Mouse (Mus musculus): ENCODE results near the gene Kcnip4. TPM values are rescaled to one million over a fixed set of nuclear protein-coding genes. Genes with fewer than 3 reads are reported as not detected.

Gene Kcnip4
- polyA plus RNA-seq, 1 experiment from 2014 or later = 2.8 TPM

DNA sequence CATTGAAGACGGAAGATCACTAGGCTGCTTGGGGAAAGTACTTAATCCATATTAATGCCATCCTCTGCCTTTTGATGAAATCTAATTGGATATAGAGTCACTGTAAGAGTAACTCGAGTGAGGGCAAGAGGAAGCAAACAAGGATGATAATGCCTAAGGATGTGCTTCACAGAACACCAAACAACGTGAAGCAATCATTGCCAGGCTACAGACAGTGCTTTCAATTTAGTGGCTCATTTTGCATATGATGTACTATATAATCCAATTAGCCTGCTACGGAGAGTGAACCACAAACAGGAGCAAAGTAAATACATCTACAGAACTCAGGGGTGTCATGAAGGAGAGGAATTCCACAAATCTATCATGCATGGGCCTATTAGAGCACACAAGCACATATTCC, 280.3 kb downstream of the Kcnip4 start:
- WGBS = 59% methylated on average over 4 of the region's 4 CpGs
- H3K4me2 ChIP-seq = no peak overlapping the region
- no peak for ATAC-seq (ENCODE audit: low FRiP score)

DNA sequence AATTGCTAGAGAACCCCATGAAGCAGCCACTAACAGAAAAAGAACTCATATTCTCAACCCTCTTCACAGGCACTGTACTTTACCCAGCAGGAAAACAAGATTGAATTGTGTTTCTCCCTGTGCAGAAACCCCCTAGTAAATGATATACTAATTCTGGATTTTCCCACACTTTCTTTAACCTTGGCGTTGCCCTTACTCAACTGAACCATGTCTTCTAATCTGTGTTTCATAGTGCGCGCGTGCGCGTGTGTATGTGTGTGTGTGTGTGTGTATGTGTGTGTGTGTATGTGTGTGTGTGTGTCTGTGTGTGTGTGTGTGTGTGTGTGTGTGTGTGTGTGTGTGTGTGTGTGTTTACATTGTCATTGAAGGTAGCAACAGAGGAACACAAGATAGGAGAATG, 283.0 kb downstream of the Kcnip4 start:
- H3K4me2 ChIP-seq = no peak overlapping the region
- no peak overlapping the region for H3K4me3 ChIP-seq (ENCODE audit: low read depth, low read length)
- ATAC-seq (ENCODE audit: low FRiP score) (no peak), DNase-seq (ENCODE audit: low spot score, missing footprints) (no peak)
- H3K36me3 ChIP-seq (ENCODE audit: control insufficient read depth, insufficient read depth, low read length) = no peaks in the 10 kb centered on the region
- no peaks in the 10 kb centered on the region for H3K9me3 ChIP-seq (ENCODE audit: control insufficient read depth, low read length)
- no peak overlapping the region for H3K9ac ChIP-seq (ENCODE audit: low read length)
- H3K4me1 ChIP-seq (ENCODE audit: control insufficient read depth, insufficient read depth, low read length) = no peaks in the 10 kb centered on the region
- WGBS = 98% methylated on average over 6 of the region's 6 CpGs
- no peaks in the 10 kb centered on the region for H3K27me3 ChIP-seq (ENCODE audit: control insufficient read depth, insufficient read depth, low read length)
- H3K27ac ChIP-seq (ENCODE audit: low read depth, low read length) = no peak overlapping the region

More for the DNA sequence above, 280.3 kb downstream of the Kcnip4 start:
- Histone ChIP-seq H3K9ac (ENCODE audit: low read length) (no peak overlapping the region), H3K4me3 (ENCODE audit: low read depth, low read length) (no peak overlapping the region), H3K27me3 (ENCODE audit: control insufficient read depth, insufficient read depth, low read length) (no peaks in the 10 kb centered on the region), H3K9me3 (ENCODE audit: control insufficient read depth, low read length) (no peaks in the 10 kb centered on the region), H3K36me3 (ENCODE audit: control insufficient read depth, insufficient read depth, low read length) (no peaks in the 10 kb centered on the region), H3K4me1 (ENCODE audit: control insufficient read depth, insufficient read depth, low read length) (no peaks in the 10 kb centered on the region), H3K27ac (ENCODE audit: low read depth, low read length) (no peak overlapping the region)
- DNase-seq (ENCODE audit: low spot score, missing footprints) = no peak

GRCm38 (mm10) chr5:49201164-49201756, 323.4 kb downstream of the Kcnip4 start:
- Histone ChIP-seq H3K4me1 (ENCODE audit: control insufficient read depth, insufficient read depth, low read length) (0 out of 2 replicates have a peak, but pooled peaks cover 4% of the 10 kb centered on the region), H3K9ac (ENCODE audit: low read length) (no peak overlapping the region), H3K4me2 (no peak overlapping the region), H3K9me3 (ENCODE audit: control insufficient read depth, low read length) (no peaks in the 10 kb centered on the region), H3K27ac (ENCODE audit: low read depth, low read length) (no peak overlapping the region), H3K27me3 (ENCODE audit: control insufficient read depth, insufficient read depth, low read length) (no peaks in the 10 kb centered on the region), H3K36me3 (ENCODE audit: control insufficient read depth, insufficient read depth, low read length) (no peaks in the 10 kb centered on the region), H3K4me3 (ENCODE audit: low read depth, low read length) (no peak overlapping the region)
- peak; percentile 83 for DNase-seq (ENCODE audit: low spot score, missing footprints)
- ATAC-seq (ENCODE audit: low FRiP score) = peak; percentile 66
- 38% methylated on average over 4 of the region's 4 CpGs for WGBS

GRCm38 (mm10) chr5:49188236-49188635, 336.5 kb downstream of the Kcnip4 start:
- H3K9ac ChIP-seq (ENCODE audit: low read length) = no peak overlapping the region
- no peaks in the 10 kb centered on the region for H3K4me1 ChIP-seq (ENCODE audit: control insufficient read depth, insufficient read depth, low read length)
- no peak overlapping the region for H3K27ac ChIP-seq (ENCODE audit: low read depth, low read length)
- WGBS = 74% methylated on average over 1 of the region's 1 CpGs
- DNase-seq (ENCODE audit: low spot score, missing footprints) = no peak
- no peaks in the 10 kb centered on the region for H3K27me3 ChIP-seq (ENCODE audit: control insufficient read depth, insufficient read depth, low read length)
- ATAC-seq (ENCODE audit: low FRiP score) = no peak
- H3K9me3 ChIP-seq (ENCODE audit: control insufficient read depth, low read length) = no peaks in the 10 kb centered on the region
- no peak overlapping the region for H3K4me2 ChIP-seq
- no peaks in the 10 kb centered on the region for H3K36me3 ChIP-seq (ENCODE audit: control insufficient read depth, insufficient read depth, low read length)
- H3K4me3 ChIP-seq (ENCODE audit: low read depth, low read length) = no peak overlapping the region

- no peaks in the 10 kb centered on the region for H3K36me3 ChIP-seq (ENCODE audit: control insufficient read depth, insufficient read depth, low read length)
- DNase-seq (ENCODE audit: low spot score, missing footprints) (no peak), ATAC-seq (ENCODE audit: low FRiP score) (no peak)
- H3K27ac ChIP-seq (ENCODE audit: low read depth, low read length) = no peak overlapping the region
- H3K9me3 ChIP-seq (ENCODE audit: control insufficient read depth, low read length) = no peaks in the 10 kb centered on the region
- no peak overlapping the region for H3K9ac ChIP-seq (ENCODE audit: low read length)
- no peaks in the 10 kb centered on the region for H3K4me1 ChIP-seq (ENCODE audit: control insufficient read depth, insufficient read depth, low read length)
- no peak overlapping the region for H3K4me2 ChIP-seq
- no peak overlapping the region for H3K4me3 ChIP-seq (ENCODE audit: low read depth, low read length)
- 75% methylated on average over 2 of the region's 2 CpGs for WGBS
- H3K27me3 ChIP-seq (ENCODE audit: control insufficient read depth, insufficient read depth, low read length) = no peaks in the 10 kb centered on the region
Observed at GRCm38 (mm10) chr5:49150116-49150811, 374.4 kb downstream of the Kcnip4 start.

DNA sequence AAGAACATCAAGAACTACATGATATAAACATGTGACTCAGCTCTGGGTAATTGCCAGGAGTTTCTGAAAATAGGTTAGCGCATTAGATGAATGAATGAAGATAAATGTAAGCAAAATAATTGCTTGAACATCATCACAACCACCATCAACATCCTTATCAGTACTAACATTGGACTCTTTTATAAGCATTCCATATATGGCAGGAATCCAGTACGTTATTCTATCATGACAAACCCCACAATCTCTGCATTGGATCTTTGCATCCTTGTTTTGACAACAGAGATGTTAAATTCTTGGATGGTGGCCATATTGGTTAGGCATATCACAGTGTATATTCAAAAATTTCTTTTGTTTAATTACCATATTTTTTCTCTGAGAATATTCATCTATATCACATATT, 375.0 kb downstream of the Kcnip4 start:
- no peak overlapping the region for H3K4me2 ChIP-seq
- WGBS = 83% methylated on average over 2 of the region's 2 CpGs
- ATAC-seq (ENCODE audit: low FRiP score) (no peak), DNase-seq (ENCODE audit: low spot score, missing footprints) (no peak)
- H3K36me3 ChIP-seq (ENCODE audit: control insufficient read depth, insufficient read depth, low read length) = no peaks in the 10 kb centered on the region
- no peaks in the 10 kb centered on the region for H3K4me1 ChIP-seq (ENCODE audit: control insufficient read depth, insufficient read depth, low read length)
- no peak overlapping the region for H3K9ac ChIP-seq (ENCODE audit: low read length)
- H3K27me3 ChIP-seq (ENCODE audit: control insufficient read depth, insufficient read depth, low read length) = no peaks in the 10 kb centered on the region
- no peak overlapping the region for H3K4me3 ChIP-seq (ENCODE audit: low read depth, low read length)
- H3K9me3 ChIP-seq (ENCODE audit: control insufficient read depth, low read length) = no peaks in the 10 kb centered on the region
- no peak overlapping the region for H3K27ac ChIP-seq (ENCODE audit: low read depth, low read length)

DNA sequence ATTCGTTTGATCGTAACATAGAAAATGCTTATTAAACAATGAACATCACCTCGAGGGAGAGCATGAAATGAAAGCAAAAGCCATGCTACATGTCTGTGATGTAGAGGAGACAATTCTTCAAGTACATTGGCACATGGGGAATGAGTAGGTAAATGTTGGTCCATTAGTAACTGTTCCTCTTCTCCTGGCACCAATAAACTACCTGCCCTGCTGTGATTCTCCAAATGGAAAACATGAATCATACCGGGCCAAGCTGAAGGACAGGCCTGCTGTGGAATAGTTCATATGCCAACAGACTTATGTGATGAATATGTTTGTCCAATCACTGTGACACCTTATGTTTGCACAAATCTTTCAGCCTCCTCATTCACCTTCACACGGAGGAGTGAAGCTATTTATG, 429.3 kb downstream of the Kcnip4 start:
- H3K27ac ChIP-seq (ENCODE audit: low read depth, low read length) = no peak overlapping the region
- no peak overlapping the region for H3K4me2 ChIP-seq
- H3K4me3 ChIP-seq (ENCODE audit: low read depth, low read length) = no peak overlapping the region
- no peak for ATAC-seq (ENCODE audit: low FRiP score)
- no peak for DNase-seq (ENCODE audit: low spot score, missing footprints)
- no peaks in the 10 kb centered on the region for H3K36me3 ChIP-seq (ENCODE audit: control insufficient read depth, insufficient read depth, low read length)
- no peaks in the 10 kb centered on the region for H3K9me3 ChIP-seq (ENCODE audit: control insufficient read depth, low read length)
- H3K27me3 ChIP-seq (ENCODE audit: control insufficient read depth, insufficient read depth, low read length) = no peaks in the 10 kb centered on the region
- no peaks in the 10 kb centered on the region for H3K4me1 ChIP-seq (ENCODE audit: control insufficient read depth, insufficient read depth, low read length)
- 80% methylated on average over 5 of the region's 5 CpGs for WGBS
- no peak overlapping the region for H3K9ac ChIP-seq (ENCODE audit: low read length)

- Histone ChIP-seq H3K27me3 (ENCODE audit: control insufficient read depth, insufficient read depth, low read length) (no peaks in the 10 kb centered on the region), H3K4me3 (ENCODE audit: low read depth, low read length) (no peak overlapping the region), H3K4me1 (ENCODE audit: control insufficient read depth, insufficient read depth, low read length) (no peaks in the 10 kb centered on the region), H3K27ac (ENCODE audit: low read depth, low read length) (no peak overlapping the region), H3K36me3 (ENCODE audit: control insufficient read depth, insufficient read depth, low read length) (no peaks in the 10 kb centered on the region), H3K4me2 (no peak overlapping the region), H3K9ac (ENCODE audit: low read length) (no peak overlapping the region), H3K9me3 (ENCODE audit: control insufficient read depth, low read length) (no peaks in the 10 kb centered on the region)
- WGBS = 58% methylated on average over 2 of the region's 2 CpGs
- no peak for ATAC-seq (ENCODE audit: low FRiP score)
- DNase-seq (ENCODE audit: low spot score, missing footprints) = no peak
Observed at GRCm38 (mm10) chr5:49094945-49095344, 429.8 kb downstream of the Kcnip4 start.

DNA sequence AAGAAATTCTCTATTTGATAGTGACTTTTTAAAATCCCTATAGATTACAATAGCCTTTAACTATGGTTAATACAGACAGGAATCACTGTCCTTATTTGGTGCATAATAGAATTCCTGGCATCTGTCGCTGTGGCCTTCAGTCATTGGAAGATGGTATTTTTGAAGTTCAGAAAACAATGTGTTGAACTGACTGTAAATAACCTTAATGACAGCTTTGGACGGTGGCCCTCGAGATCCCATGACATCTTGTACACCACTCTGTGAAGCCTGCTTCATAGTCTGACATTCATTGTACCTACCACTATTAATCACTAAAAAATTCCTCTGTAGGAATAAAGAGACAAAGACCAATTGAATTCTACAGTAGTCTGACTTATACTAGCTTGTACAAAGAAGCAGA, 430.4 kb downstream of the Kcnip4 start:
- ATAC-seq (ENCODE audit: low FRiP score) (no peak), DNase-seq (ENCODE audit: low spot score, missing footprints) (no peak)
- no peak overlapping the region for H3K4me2 ChIP-seq
- H3K27me3 ChIP-seq (ENCODE audit: control insufficient read depth, insufficient read depth, low read length) = no peaks in the 10 kb centered on the region
- H3K4me3 ChIP-seq (ENCODE audit: low read depth, low read length) = no peak overlapping the region
- no peaks in the 10 kb centered on the region for H3K9me3 ChIP-seq (ENCODE audit: control insufficient read depth, low read length)
- no peak overlapping the region for H3K27ac ChIP-seq (ENCODE audit: low read depth, low read length)
- no peak overlapping the region for H3K9ac ChIP-seq (ENCODE audit: low read length)
- no peaks in the 10 kb centered on the region for H3K36me3 ChIP-seq (ENCODE audit: control insufficient read depth, insufficient read depth, low read length)
- no peaks in the 10 kb centered on the region for H3K4me1 ChIP-seq (ENCODE audit: control insufficient read depth, insufficient read depth, low read length)
- WGBS = 82% methylated on average over 3 of the region's 3 CpGs
